Mouse (Mus musculus) frontal cortex, postnatal 14 days (tissue): ENCODE results near the gene Scube3.

Source experiments
- DNase-seq, 2 experiments: peaks; one replicate each; pipeline ENCODE4 v3.0.0; 2022; ENCODE audit warnings: low spot score in 2 of 2

The Scube3 gene

DNA sequence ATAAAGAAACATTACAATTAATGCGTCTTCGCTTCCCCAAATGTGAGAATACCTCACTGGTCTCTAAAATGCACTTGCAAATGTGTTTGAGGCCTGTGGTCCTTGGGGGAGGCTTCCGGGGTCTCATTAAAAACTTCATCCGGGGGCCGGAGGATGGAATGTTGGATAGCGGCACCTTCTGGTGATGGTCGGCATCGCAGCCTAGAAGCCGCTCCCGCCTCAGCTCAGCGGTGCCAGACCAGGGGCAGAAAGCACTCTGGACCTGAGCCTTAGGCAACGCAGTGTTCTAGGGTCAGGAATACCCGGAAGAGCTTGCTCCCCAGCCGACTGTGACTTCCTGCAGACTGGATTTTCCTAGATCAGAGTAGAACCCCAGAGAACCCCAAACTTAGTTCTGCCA, 8.7 kb upstream of the Scube3 start:
- peak in 1 of 2 experiments; percentile 49 for DNase-seq

DNA sequence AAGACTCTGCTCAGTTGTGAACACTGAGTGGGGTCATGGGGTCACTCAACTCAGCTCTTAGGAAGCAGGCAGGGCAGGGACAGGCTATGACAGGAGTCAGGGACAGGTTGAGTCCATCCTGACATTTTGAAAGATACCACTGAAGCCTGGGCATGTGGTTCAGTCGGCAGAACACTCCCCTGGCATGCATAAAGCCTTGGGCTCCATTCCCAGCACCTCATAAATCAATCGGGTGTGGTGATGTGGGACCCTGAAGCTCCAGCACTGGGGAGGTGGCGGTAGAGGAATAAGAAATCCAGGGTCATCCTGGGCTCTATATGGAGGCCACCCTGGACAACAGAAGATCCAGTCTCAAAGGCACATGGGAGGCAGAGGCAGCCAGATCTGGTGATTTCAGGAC, 6.4 kb upstream of the Scube3 start:
- DNase-seq, result no peak

DNA sequence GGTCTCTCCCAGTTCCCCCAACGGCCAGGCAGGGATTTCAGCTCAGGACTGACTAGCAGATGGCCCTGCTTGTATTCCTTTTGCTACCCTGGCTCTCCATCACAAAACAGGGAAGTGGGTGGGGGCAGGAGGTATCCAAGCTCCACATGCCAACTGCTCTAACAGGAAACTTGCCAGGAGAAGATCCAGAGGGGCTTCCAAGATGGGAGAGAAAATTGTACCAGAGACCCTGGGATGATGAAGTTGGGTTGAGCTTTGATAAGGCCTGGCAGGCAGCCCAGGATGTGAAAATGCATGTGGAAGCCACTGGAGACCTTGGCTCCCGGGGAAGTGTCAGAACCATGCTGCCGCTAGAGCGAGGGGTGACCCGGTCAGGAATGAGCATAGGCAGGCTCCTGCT, 5.7 kb upstream of the Scube3 start:
- DNase-seq, result no peak

GRCm38 (mm10) chr17:28138013-28138412, 3.9 kb upstream of the Scube3 start:
- DNase-seq, result no peak

GRCm38 (mm10) chr17:28138685-28139084, 3.3 kb upstream of the Scube3 start:
- no peak for DNase-seq

DNA sequence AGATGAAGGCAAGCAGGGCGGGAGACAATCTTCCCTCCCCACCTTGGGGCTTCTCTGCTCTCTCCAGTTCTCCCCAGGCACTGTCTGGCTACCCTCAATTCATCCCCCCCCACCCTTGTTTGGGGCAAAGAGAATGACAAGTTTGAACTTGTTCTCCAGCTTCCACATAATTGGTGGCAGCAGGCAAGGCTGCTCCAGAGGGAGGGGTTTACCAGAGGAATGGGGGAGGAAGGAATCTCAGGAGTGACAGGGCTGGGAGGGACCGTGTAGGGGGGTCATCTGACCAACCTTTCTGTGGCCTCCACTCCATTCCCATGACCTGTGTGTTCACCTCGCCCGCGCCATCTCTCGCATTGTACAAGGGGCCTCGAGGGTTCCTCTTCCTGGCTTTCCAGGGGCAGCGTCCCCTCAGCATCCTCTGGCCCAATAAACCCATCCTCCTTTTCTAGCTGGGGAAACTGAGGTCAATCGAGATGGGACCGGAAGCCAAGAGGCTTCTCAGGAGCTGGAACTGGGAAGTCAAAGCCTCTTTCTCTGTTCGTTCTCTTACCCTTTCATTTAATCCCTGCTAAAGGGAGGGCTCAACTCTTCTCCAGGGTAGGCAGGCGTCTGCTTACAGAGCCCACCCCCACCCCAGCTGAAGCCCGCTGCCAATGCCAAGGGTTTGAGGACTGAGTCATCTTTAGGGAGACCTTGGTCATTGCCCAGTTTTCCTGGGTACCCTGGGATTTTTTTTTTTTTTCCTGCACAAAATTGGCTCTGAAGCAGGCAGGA, 1.3 kb upstream of the Scube3 start:
- no peak for DNase-seq

DNA sequence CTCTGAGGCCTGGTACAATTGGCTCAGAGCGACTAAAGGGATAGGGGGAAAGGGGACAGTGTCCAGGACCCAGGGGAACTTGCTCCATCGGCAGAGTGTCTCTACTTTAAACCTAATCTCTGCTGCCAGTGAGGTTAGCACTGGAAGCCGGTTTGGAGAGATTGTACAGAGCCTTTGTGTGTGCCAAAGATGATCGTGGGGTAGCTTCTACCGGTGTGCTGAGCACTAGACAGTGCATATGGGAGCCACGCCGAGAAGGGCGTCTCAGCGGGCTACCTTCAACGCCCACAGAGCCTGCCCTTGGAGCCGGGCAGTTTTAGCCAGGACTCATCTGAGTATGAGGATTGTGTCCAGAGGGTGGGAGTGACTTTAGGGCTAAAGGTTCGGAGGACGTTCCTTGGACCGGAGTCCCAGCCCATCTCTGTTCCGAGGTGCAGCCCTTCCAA, 713 bp upstream of the Scube3 start:
- DNase-seq, result no peak

GRCm38 (mm10) chr17:28142700-28143610, 1.0 kb downstream of the Scube3 start:
- no peak for DNase-seq

DNA sequence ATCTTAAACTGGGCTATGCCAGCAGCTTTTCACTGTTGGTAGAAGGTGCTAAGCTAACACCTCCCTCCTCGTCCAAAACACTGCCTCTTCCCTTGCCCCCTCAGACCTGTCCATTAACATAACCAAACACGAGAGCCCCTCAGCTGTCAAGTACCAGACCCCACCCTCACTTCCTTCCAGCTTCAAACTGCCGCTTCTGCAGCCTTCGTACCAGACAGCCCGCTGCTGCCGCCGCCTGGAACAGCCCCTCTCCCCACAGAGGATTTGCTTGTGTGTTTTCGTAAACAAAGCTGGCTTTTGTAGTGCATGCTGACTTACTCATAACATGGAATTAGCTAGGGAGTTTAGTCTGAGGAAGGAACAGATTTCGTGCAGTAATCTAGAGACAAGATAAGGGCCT, 1.8 kb downstream of the Scube3 start:
- DNase-seq, result no peak

GRCm38 (mm10) chr17:28144241-28144640, 2.3 kb downstream of the Scube3 start:
- DNase-seq, result no peak

DNA sequence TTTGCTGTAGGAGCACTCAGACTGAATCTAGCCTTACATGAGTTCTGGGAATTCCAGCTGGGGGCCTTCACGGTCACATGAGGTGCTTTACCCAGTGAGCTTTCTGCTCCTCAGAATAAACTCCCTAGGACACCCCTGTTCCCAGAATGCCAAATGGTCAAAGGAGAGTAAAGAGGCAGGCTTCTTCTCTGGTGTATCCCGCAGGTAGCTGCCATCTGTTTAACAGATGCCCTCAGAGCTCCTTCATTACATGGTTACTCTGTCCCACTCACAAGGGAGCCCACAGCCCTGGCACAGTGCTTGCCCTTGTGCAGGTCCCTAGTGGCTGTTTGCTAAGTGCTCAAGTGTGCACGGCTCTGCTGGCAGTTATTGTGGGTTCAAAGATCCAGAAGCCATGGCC, 6.3 kb downstream of the Scube3 start:
- no peak for DNase-seq

DNA sequence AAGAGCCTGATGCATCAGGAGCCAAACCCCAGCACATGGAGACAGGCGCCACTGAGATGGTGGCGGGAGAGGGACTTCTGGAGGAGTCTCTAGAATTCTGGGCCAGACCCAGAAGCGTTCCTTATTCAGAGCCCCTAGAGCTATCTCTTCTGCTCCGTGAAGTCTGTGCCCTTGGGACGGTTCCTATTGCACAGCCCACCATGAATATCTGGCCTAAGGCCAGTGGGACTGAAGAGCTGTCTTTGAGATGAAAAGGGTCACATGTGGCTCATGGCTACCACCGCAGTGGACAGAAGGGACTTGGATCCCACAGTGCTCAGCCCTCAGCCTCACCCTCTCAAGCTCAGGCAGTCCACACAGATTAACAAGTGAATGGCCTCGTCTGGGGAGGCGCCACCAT, 7.8 kb downstream of the Scube3 start:
- DNase-seq, result no peak

- DNase-seq, result no peak
These were observed 8.5 kb downstream of the Scube3 start for GRCm38 (mm10) chr17:28150456-28150855.

GRCm38 (mm10) chr17:28153095-28153494, 11.2 kb downstream of the Scube3 start:
- DNase-seq, result no peak

GRCm38 (mm10) chr17:28154970-28155369, 13.0 kb downstream of the Scube3 start:
- no peak for DNase-seq

GRCm38 (mm10) chr17:28160361-28160760, 18.4 kb downstream of the Scube3 start:
- DNase-seq, result no peak

- DNase-seq, result no peak
These were observed 19.5 kb downstream of the Scube3 start for GRCm38 (mm10) chr17:28161310-28161881.

DNA sequence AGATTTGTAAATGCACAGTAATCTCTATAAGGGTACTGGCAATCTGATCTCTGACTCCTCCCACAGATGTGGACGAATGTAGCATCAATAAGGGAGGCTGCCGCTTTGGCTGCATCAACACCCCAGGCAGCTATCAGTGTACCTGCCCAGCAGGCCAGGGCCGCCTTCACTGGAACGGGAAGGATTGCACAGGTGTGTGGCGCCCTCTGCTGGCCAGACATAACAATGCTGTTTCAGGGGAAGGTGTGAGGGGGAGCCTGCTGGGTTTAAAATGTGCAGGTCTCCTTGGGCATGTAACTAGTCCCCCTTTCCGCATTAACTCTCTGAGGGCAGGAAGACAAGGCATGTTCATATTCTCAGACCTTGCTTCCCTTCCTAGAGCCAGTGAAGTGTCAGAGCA, 21.7 kb downstream of the Scube3 start:
- DNase-seq, result peak; percentile 58 to 76

DNA sequence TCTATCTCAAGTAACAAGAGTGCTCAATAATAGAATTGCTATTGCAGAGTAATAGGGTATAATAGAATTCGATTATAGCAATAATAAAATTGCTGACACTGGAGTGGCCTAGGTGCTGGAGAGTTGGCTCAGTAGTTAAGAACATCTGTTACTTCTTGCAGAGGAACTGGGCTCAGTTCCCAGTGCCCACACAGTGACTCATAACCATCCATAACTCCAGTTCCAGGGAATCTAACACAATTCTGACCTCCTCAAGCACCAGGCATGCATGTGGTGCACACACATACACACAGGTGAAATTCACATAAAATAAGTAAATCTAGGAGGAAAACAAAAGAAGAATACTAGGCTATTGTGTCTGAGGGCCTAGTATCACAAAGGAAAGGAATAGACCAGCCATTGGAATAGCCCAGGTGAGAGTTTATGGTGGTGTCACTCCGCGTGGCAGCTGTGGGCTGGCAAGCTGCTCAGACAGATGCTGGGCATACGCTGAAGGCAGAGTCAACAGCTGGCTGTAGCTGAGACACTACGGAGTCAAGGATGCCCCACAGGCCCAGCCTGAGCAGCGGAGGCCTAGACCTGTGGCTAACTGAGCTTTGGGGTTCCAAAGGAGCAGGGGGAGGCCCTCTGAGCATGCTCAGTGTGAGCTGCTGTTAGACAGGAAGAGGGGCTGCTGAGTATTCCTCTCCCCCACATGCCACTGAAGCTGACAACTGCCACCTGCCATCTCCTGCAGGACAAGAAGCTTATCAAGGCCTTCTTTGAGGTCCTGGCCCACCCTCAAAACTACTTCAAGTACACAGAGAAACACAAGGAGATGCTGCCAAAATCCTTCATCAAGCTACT, 28.7 kb downstream of the Scube3 start:
- no peak for DNase-seq

DNA sequence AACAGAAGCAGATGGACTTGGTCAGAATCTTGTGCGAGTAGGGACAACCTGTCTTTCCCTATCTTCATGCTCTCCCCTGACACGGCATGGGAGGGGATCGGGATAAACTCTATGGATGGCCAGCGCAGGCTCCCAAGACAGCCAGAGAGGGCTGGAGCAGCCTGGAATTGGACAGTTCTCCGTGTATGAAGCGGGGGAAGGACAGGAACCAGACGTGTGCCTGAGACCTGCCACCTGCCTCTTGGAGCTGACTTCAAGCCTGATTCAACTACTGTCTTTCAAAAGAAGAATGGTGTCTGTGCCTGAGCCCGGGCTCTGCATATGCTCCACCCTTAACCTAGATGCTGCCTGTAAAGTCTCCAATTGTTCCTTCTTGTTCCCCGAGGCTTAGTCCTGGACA, 30.7 kb downstream of the Scube3 start:
- no peak for DNase-seq

DNA sequence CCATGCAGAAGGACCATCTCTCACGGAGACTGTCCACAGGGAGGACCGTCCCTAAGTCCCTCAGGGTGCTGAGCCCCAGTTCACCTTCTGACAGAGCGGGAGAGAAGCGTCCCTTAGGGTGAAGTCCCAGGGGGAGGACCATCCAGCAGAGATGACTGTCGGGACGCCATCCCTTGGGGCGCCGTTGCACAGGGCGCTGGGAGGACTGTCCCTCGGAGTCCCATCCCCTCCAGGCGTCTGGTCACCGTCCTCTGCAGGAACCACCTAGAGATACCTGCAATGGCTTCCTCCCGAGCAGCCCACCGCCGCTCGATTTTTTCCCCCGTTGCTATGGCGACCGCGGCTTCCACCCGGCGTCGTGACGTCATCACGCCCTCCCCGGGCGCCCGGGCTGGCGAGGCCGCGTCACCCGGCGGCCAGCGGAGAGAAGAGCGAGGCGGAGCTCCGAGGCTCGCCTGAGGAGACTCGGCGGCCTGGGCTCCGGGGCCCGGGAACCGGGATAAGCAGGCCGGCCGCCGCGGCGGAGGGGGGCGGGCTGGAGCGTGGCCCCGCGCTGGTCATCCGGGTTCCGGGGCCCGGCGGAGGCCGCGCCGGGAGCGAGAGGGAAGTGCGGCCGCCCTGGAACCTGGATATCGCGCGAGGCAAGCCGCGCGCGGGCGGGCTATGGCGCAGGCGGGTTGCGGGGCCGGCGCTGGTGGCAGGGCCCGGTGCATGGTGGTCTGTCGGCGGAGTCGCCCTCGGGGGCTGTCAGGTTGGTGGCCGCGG, 35.0 kb downstream of the Scube3 start, which contains the start of gene Zfp523:
TSS of gene Zfp523 (plus strand) at position 355 of the 765 bp plus-strand sequence.
- DNase-seq, result peak; percentile 82 to 88
